Mouse (Mus musculus): Measurements from ENCODE around the gene Rap1gds1. TPM values are rescaled to one million over a fixed set of nuclear protein-coding genes. Genes with fewer than 3 reads are reported as not detected.

Gene Rap1gds1
- total and polyA plus RNA-seq, 3 experiments: 14.6 to 26.2 (median 24.2) TPM

GRCm38 (mm10) chr3:139088526-139088925, 13.5 kb upstream of the Rap1gds1 start:
- TF ChIP-seq POLR2A (IDR thresholded peaks at IDR 0.05; ENCODE audit: insufficient read depth, low read depth, low read length) (no peak), CTCF (IDR thresholded peaks at IDR 0.05) (no peak), EP300 (IDR thresholded peaks at IDR 0.05; ENCODE audit: insufficient read depth, low read depth, low read length) (no peak)
- WGBS: 86% methylated on average over 3 of the region's 3 CpGs
- no peak for DNase-seq
- Histone ChIP-seq H3K9ac (ENCODE audit: low read depth, low read length) (no peak overlapping the region), H3K79me2 (replicated peaks; ENCODE audit: control insufficient read depth, insufficient read depth, low read length) (no peaks in the 10 kb centered on the region), H3K4me3 (no peak overlapping the region), H3K36me3 (ENCODE audit: control insufficient read depth, insufficient read depth, low read length) (no peaks in the 10 kb centered on the region), H3K4me1 (ENCODE audit: control insufficient read depth, insufficient read depth, low read length) (no peaks in the 10 kb centered on the region), H3K27me3 (ENCODE audit: control insufficient read depth, insufficient read depth, low read length) (no peaks in the 10 kb centered on the region), H3K27ac (no peak overlapping the region)
- intact Hi-C loops (cut with DNase I): no loop called here

- H3K27ac ChIP-seq: no peak overlapping the region
- no peak overlapping the region for H3K9ac ChIP-seq (ENCODE audit: low read depth, low read length)
- no peaks in the 10 kb centered on the region for H3K4me1 ChIP-seq (ENCODE audit: control insufficient read depth, insufficient read depth, low read length)
- no peak for DNase-seq
- no peak overlapping the region for H3K4me3 ChIP-seq
- no peaks in the 10 kb centered on the region for H3K79me2 ChIP-seq (replicated peaks; ENCODE audit: control insufficient read depth, insufficient read depth, low read length)
- H3K36me3 ChIP-seq (ENCODE audit: control insufficient read depth, insufficient read depth, low read length): no peaks in the 10 kb centered on the region
- TF ChIP-seq EP300 (IDR thresholded peaks at IDR 0.05; ENCODE audit: insufficient read depth, low read depth, low read length) (no peak), CTCF (IDR thresholded peaks at IDR 0.05) (no peak)
- intact Hi-C loops (cut with DNase I): no loop called here
- 77% methylated on average over 5 of the region's 5 CpGs for WGBS
- no peaks in the 10 kb centered on the region for H3K27me3 ChIP-seq (ENCODE audit: control insufficient read depth, insufficient read depth, low read length)
Observed at GRCm38 (mm10) chr3:139083778-139084539, 9.0 kb upstream of the Rap1gds1 start.

GRCm38 (mm10) chr3:139079831-139080230, 4.8 kb upstream of the Rap1gds1 start:
- Histone ChIP-seq H3K27ac (no peak overlapping the region), H3K4me1 (ENCODE audit: control insufficient read depth, insufficient read depth, low read length) (no peaks in the 10 kb centered on the region; the same call in 1 of the 2 replicates), H3K4me3 (no peak overlapping the region), H3K27me3 (ENCODE audit: control insufficient read depth, insufficient read depth, low read length) (no peaks in the 10 kb centered on the region), H3K79me2 (replicated peaks; ENCODE audit: control insufficient read depth, insufficient read depth, low read length) (no peaks in the 10 kb centered on the region), H3K36me3 (ENCODE audit: control insufficient read depth, insufficient read depth, low read length) (no peaks in the 10 kb centered on the region), H3K9ac (ENCODE audit: low read depth, low read length) (no peak overlapping the region)
- WGBS: 78% methylated on average over 6 of the region's 6 CpGs
- no peak for TF ChIP-seq POLR2A (IDR thresholded peaks at IDR 0.05; ENCODE audit: insufficient read depth, low read depth, low read length)
- TF ChIP-seq EP300 (IDR thresholded peaks at IDR 0.05; ENCODE audit: insufficient read depth, low read depth, low read length): no peak
- TF ChIP-seq CTCF (IDR thresholded peaks at IDR 0.05): no peak
- no peak for DNase-seq
- intact Hi-C loops (cut with DNase I): loop anchor here (10.0 kb wide), 2 partner anchors 335 to 1215 kb away; partner anchors contain the start of genes Dnajb14, H2afz and Tspan5

GRCm38 (mm10) chr3:139078010-139078409, 3.0 kb upstream of the Rap1gds1 start:
- Histone ChIP-seq H3K4me3 (no peak overlapping the region), H3K9ac (ENCODE audit: low read depth, low read length) (no peak overlapping the region), H3K36me3 (ENCODE audit: control insufficient read depth, insufficient read depth, low read length) (no peaks in the 10 kb centered on the region), H3K27me3 (ENCODE audit: control insufficient read depth, insufficient read depth, low read length) (no peaks in the 10 kb centered on the region), H3K27ac (no peak overlapping the region), H3K4me1 (ENCODE audit: control insufficient read depth, insufficient read depth, low read length) (no peaks in the 10 kb centered on the region; the same call in 1 of the 2 replicates), H3K79me2 (replicated peaks; ENCODE audit: control insufficient read depth, insufficient read depth, low read length) (no peaks in the 10 kb centered on the region)
- DNase-seq: no peak
- TF ChIP-seq EP300 (IDR thresholded peaks at IDR 0.05; ENCODE audit: insufficient read depth, low read depth, low read length): no peak
- TF ChIP-seq POLR2A (IDR thresholded peaks at IDR 0.05; ENCODE audit: insufficient read depth, low read depth, low read length): no peak
- TF ChIP-seq CTCF (IDR thresholded peaks at IDR 0.05): peak; percentile 26
- 87% methylated on average over 3 of the region's 3 CpGs for WGBS
- intact Hi-C loops (cut with DNase I): loop anchor here (10.0 kb wide), 2 partner anchors 333 to 1213 kb away; partner anchors contain the start of genes Dnajb14, H2afz and Tspan5

GRCm38 (mm10) chr3:139076059-139076455, 1.1 kb upstream of the Rap1gds1 start:
- DNase-seq: no peak
- H3K4me1 ChIP-seq (ENCODE audit: control insufficient read depth, insufficient read depth, low read length): no peaks in the 10 kb centered on the region; the same call in 1 of the 2 replicates
- intact Hi-C loops (cut with DNase I): loop anchor here (2.0 to 10.0 kb wide), 3 partner anchors 331 to 1211 kb away; partner anchors contain the start of genes Dnajb14, H2afz, Metap1 and Tspan5
- H3K36me3 ChIP-seq (ENCODE audit: control insufficient read depth, insufficient read depth, low read length): no peaks in the 10 kb centered on the region; the same call in 1 of the 2 replicates
- peak overlapping the region; percentile 75 for H3K4me3 ChIP-seq
- no peak overlapping the region for H3K9ac ChIP-seq (ENCODE audit: low read depth, low read length)
- H3K27ac ChIP-seq: no peak overlapping the region
- TF ChIP-seq POLR2A (IDR thresholded peaks at IDR 0.05; ENCODE audit: insufficient read depth, low read depth, low read length): no peak
- TF ChIP-seq CTCF (IDR thresholded peaks at IDR 0.05): no peak
- no peak for TF ChIP-seq EP300 (IDR thresholded peaks at IDR 0.05; ENCODE audit: insufficient read depth, low read depth, low read length)
- WGBS: 21% methylated on average over 7 of the region's 7 CpGs
- H3K79me2 ChIP-seq (replicated peaks; ENCODE audit: control insufficient read depth, insufficient read depth, low read length): no peaks in the 10 kb centered on the region
- no peaks in the 10 kb centered on the region for H3K27me3 ChIP-seq (ENCODE audit: control insufficient read depth, insufficient read depth, low read length)
